Mouse (Mus musculus): Measurements from ENCODE around the gene Tcl1b5. TPM values are rescaled to one million over a fixed set of nuclear protein-coding genes. Genes with fewer than 3 reads are reported as not detected.
"Not testable (repeated sequence)": the region's sequence is repeated elsewhere in the genome, so short reads cannot be mapped to it uniquely, and the experiment has no call there.

Gene Tcl1b5
- not detected in 2 replicates for polyA plus RNA-seq (2015; fragmentation: Nextera tagmentation; extraction: Ambion mirVana)

DNA sequence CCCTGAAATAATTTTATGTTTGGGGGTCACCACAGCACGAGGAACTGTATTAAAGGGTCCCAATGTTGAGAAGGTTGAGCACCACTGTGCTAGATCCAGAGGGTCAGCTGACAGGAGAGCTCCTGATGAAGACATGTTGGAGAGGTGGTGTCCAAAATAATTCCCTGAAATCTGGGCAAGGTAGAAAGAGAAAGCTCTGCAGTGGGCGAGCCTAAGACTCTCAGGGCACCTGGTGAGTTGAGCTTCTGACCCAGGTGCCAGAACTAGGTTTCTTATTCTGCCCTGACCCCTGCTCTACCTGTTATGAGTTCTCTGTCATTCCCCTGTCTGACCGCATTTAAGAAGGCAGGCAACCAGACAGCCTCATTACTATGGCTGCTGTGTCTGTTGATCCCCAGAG is at the start of gene Tcl1b5:
Gene Tcl1b5, plus strand, starts transcription at position 301 of the 400 bp plus-strand sequence.
- H3K4me3 ChIP-seq (replicated peaks); H3K4me2 ChIP-seq (replicated peaks); H3K9ac ChIP-seq; H3K27me3 ChIP-seq (replicated peaks); H3K4me1 ChIP-seq (replicated peaks); H3K9me3 ChIP-seq; ATAC-seq; H3K27ac ChIP-seq; H3K36me3 ChIP-seq: not testable (repeated sequence)
- WGBS = 64% methylated on average over 3 of the region's 3 CpGs

- H3K4me2 ChIP-seq (replicated peaks) = no peak overlapping the region
- no peaks in the 10 kb centered on the region for H3K9me3 ChIP-seq
- H3K4me1 ChIP-seq (replicated peaks) = no peaks in the 10 kb centered on the region
- no peaks in the 10 kb centered on the region for H3K36me3 ChIP-seq
- no peak overlapping the region for H3K27ac ChIP-seq
- no peak for ATAC-seq
- no peaks in the 10 kb centered on the region for H3K27me3 ChIP-seq (replicated peaks)
- H3K9ac ChIP-seq = no peak overlapping the region
- H3K4me3 ChIP-seq (replicated peaks) = no peak overlapping the region
- WGBS = 69% methylated on average over 4 of the region's 4 CpGs
Observed at GRCm38 (mm10) chr12:105126516-105126915, 49.6 kb upstream of the Tcl1b5 start.

- WGBS = 87% methylated on average over 2 of the region's 2 CpGs
- Histone ChIP-seq H3K4me2 (replicated peaks) (no peak overlapping the region), H3K9ac (no peak overlapping the region)
Observed at GRCm38 (mm10) chr12:105127607-105128006, 48.5 kb upstream of the Tcl1b5 start.

DNA sequence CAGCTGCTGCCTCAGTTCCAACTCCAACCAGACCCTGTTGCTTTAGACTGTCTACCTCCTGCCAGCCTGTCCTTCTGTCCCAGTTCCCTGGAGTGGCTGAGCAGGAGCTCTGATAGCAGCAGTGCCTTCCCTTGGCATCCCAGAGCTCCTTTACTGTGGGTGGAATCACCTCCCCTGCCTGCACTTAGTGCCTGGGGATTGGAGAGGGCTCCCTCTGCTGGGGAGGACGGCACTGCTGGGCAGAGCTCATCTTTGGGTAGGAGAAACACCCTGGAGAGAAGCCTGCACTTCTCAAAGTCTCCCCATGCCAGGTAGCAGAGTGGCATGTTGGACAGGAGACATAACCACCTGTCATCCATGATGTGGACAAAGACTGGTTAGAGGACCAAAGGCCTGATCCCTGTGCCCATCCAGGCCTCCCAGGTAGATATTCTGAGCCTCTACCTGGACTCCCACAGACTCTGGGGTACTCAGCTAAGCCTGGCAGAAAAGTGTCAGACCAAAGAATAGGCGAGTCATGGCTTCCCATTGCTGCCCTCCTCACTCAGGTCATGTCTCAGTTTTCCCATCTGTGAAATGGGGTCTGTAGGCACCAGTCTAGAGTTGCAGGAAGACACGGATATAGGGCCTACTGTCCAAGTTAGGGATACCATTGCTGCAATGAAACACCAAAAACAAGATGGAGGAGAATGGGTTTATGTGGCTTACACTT is 46.5 kb upstream of the Tcl1b5 start:
- not testable (repeated sequence) for H3K9me3 ChIP-seq; H3K4me2 ChIP-seq (replicated peaks); ATAC-seq; H3K4me1 ChIP-seq (replicated peaks); H3K4me3 ChIP-seq (replicated peaks); H3K36me3 ChIP-seq; H3K27me3 ChIP-seq (replicated peaks); H3K27ac ChIP-seq; H3K9ac ChIP-seq
- 60% methylated on average over 3 of the region's 3 CpGs for WGBS

More at GRCm38 (mm10) chr12:105127607-105128006, 48.5 kb upstream of the Tcl1b5 start:
- Histone ChIP-seq H3K27ac (no peak overlapping the region), H3K27me3 (replicated peaks) (no peaks in the 10 kb centered on the region), H3K4me3 (replicated peaks) (no peak overlapping the region), H3K9me3 (no peaks in the 10 kb centered on the region), H3K4me1 (replicated peaks) (no peaks in the 10 kb centered on the region), H3K36me3 (no peaks in the 10 kb centered on the region)
- no peak for ATAC-seq

DNA sequence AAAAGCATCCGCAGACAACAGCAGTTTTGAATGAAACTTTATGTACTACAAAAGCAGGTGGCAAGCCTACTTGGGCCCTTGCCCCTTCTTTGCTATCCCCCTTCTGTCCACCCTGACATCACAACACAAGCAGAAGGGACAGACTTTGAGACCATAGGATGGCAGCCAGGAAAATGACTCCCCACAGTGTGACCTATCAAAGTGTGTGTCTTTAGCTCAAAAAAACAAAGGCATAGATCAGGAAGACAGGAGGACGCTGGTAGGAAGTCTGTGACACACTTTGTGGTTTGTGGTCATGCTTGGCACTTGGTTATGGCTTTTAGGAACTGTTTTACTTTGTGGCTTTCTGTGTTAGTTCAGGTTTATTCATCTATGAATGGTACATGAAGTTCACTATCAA is 42.0 kb upstream of the Tcl1b5 start:
- WGBS = 66% methylated on average over 2 of the region's 2 CpGs

DNA sequence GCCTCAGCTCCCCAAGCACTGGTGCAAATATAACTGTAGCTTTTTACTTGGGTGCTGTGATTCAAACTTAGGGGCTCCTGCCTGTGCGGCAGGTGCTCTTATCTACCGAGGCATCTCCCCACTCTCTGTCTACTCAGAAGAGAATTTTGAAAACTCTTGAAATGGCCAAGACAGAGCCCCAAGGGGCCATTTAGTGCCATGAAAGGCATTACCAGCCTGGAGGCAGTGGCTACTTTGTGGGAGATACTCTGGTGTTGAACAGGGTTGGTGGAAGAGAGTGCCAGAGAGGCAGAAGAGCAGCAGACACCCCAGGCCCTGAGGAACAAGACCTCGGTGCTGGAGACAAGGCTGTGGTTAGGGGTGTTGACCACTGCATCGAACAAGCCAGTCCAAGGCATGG is 41.3 kb upstream of the Tcl1b5 start:
- not testable (repeated sequence) for H3K9me3 ChIP-seq; H3K4me2 ChIP-seq (replicated peaks); H3K4me3 ChIP-seq (replicated peaks); H3K9ac ChIP-seq; H3K27me3 ChIP-seq (replicated peaks); H3K27ac ChIP-seq; H3K36me3 ChIP-seq; ATAC-seq; H3K4me1 ChIP-seq (replicated peaks)
- WGBS = 84% methylated on average over 4 of the region's 4 CpGs

More for the DNA sequence above, 42.0 kb upstream of the Tcl1b5 start:
- H3K36me3 ChIP-seq; ATAC-seq; H3K9me3 ChIP-seq; H3K4me2 ChIP-seq (replicated peaks); H3K4me1 ChIP-seq (replicated peaks); H3K27ac ChIP-seq; H3K9ac ChIP-seq; H3K4me3 ChIP-seq (replicated peaks); H3K27me3 ChIP-seq (replicated peaks): not testable (repeated sequence)

DNA sequence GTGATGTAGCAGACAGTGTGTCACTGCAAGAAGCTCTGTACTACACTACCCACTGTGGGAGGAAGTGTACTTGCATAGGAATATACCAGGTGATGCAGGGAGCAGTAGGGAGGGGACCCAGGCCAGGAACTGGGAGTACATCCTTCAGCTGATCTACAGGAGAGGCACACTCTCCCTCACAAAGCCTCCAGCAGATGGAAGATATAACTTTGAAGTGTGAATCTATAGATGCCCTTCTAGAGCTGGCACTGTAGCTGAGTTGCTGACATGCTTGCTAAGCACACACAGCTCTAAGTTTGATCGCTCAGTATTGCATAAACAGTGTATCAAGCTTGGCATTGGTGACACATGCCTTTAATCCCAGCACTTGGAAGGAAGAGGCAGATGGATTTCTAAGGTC is 38.4 kb upstream of the Tcl1b5 start:
- H3K4me3 ChIP-seq (replicated peaks); H3K9me3 ChIP-seq; H3K4me1 ChIP-seq (replicated peaks); H3K27me3 ChIP-seq (replicated peaks); ATAC-seq; H3K36me3 ChIP-seq; H3K27ac ChIP-seq; H3K9ac ChIP-seq; H3K4me2 ChIP-seq (replicated peaks): not testable (repeated sequence)
- 77% methylated on average over 1 of the region's 1 CpGs for WGBS

- Histone ChIP-seq H3K9me3 (no peaks in the 10 kb centered on the region), H3K27me3 (replicated peaks) (no peaks in the 10 kb centered on the region), H3K4me3 (replicated peaks) (no peak overlapping the region), H3K27ac (no peak overlapping the region), H3K36me3 (no peaks in the 10 kb centered on the region), H3K4me1 (replicated peaks) (no peaks in the 10 kb centered on the region), H3K4me2 (replicated peaks) (no peak overlapping the region), H3K9ac (no peak overlapping the region)
- WGBS = 86% methylated on average over 3 of the region's 3 CpGs
- ATAC-seq = no peak
Observed at GRCm38 (mm10) chr12:105143096-105143495, 33.0 kb upstream of the Tcl1b5 start.

GRCm38 (mm10) chr12:105144928-105145327 is 31.2 kb upstream of the Tcl1b5 start:
- not testable (repeated sequence) for ATAC-seq; H3K9me3 ChIP-seq; H3K4me3 ChIP-seq (replicated peaks); H3K4me2 ChIP-seq (replicated peaks); H3K36me3 ChIP-seq; H3K4me1 ChIP-seq (replicated peaks); H3K27me3 ChIP-seq (replicated peaks); H3K9ac ChIP-seq; H3K27ac ChIP-seq
- 25% methylated on average over 1 of the region's 1 CpGs for WGBS

DNA sequence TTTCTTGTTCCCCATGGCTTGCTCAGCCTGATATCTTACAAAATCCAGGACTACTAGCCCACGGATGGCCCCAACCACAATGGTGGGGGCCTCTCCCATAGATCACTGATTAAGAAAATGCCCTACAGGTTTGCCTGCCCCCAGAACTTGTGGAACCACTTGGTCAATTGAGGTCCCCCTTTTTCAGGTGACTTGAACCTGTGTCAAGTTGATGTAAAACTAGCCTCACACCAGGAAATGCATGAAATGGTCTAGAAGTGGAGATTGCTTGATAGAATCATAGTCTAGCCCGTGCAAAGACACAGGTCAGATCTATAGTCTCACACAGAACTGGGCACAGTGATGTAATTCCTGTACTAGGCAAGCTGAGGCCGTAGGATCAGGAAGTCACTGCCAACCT is 30.4 kb upstream of the Tcl1b5 start, which contains the start of gene Tcl1b2:
Gene Tcl1b2, plus strand, starts transcription at position 301 of the 400 bp plus-strand sequence.
- Histone ChIP-seq H3K27ac (no peak within 1 kb of the TSS), H3K9ac (no peak within 1 kb of the TSS), H3K36me3 (no peaks in the 10 kb centered on the region), H3K9me3 (no peaks in the 10 kb centered on the region), H3K4me2 (replicated peaks) (no peak within 1 kb of the TSS), H3K27me3 (replicated peaks) (no peaks in the 10 kb centered on the region), H3K4me1 (replicated peaks) (no peaks in the 10 kb centered on the region), H3K4me3 (replicated peaks) (no peak within 1 kb of the TSS)
- 81% methylated on average over 3 of the region's 3 CpGs for WGBS
- no peak for ATAC-seq

- not testable (repeated sequence) for H3K9ac ChIP-seq; H3K4me1 ChIP-seq (replicated peaks); H3K36me3 ChIP-seq; H3K4me2 ChIP-seq (replicated peaks); H3K27me3 ChIP-seq (replicated peaks); H3K9me3 ChIP-seq; ATAC-seq; H3K4me3 ChIP-seq (replicated peaks); H3K27ac ChIP-seq
- 63% methylated on average over 4 of the region's 4 CpGs for WGBS
Observed at GRCm38 (mm10) chr12:105155286-105155685, 20.9 kb upstream of the Tcl1b5 start.

DNA sequence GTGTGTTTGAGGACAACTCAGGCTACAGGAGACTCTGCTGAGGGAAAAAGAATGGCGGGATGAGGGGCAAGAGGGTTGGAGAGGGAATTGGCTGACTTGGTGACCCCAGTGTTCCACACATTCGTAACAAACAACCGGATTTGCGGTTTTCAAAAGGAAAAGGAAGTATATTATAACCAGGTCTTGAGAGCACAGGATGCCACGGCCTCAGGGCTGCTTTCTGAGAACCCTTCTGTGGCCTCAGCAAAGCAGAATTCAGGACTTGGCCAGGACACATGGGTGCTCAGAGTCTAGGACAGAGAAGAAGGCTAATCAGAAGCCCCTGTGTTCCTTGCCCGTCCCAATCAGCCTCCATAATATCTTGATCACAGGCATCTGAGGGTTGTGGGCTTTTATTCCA is 17.3 kb upstream of the Tcl1b5 start:
- H3K27me3 ChIP-seq (replicated peaks) = no peaks in the 10 kb centered on the region
- H3K36me3 ChIP-seq = no peaks in the 10 kb centered on the region
- no peak overlapping the region for H3K4me3 ChIP-seq (replicated peaks)
- 74% methylated on average over 6 of the region's 6 CpGs for WGBS
- no peak overlapping the region for H3K4me2 ChIP-seq (replicated peaks)
- H3K9ac ChIP-seq = no peak overlapping the region
- no peak overlapping the region for H3K27ac ChIP-seq
- H3K9me3 ChIP-seq = no peaks in the 10 kb centered on the region
- no peaks in the 10 kb centered on the region for H3K4me1 ChIP-seq (replicated peaks)
- no peak for ATAC-seq

DNA sequence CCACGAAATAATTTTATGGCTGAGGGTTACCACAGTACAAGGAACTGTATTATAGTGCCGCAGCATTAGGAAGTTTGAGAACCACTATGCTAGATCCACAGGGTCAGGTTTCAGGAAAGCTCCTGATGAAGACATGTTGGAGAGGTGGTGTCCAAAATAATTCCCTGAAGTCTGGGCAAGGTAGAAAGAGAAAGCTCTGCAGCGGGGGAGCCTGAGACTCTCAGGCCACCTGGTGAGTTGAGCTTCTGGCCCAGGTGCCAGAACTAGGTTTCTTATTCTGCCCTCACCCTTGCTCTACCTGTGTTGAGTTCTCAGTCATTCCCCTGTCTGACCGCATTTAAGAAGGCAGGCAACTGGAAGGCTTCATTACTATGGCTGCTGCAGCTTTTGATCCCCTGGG is 16.8 kb upstream of the Tcl1b5 start, which contains the start of gene Tcl1b1:
Gene Tcl1b1, plus strand, starts transcription at position 301 of the 400 bp plus-strand sequence.
- Histone ChIP-seq H3K4me1 (replicated peaks) (no peaks in the 10 kb centered on the region), H3K36me3 (no peaks in the 10 kb centered on the region), H3K4me2 (replicated peaks) (no peak within 1 kb of the TSS), H3K4me3 (replicated peaks) (no peak within 1 kb of the TSS), H3K9ac (no peak within 1 kb of the TSS), H3K27ac (no peak within 1 kb of the TSS), H3K27me3 (replicated peaks) (no peaks in the 10 kb centered on the region), H3K9me3 (no peaks in the 10 kb centered on the region)
- 73% methylated on average over 4 of the region's 4 CpGs for WGBS
- no peak for ATAC-seq
